Mouse (Mus musculus) mouse trophoblast stem cell (cell line): ENCODE results near the gene Fa2h.

Experiments used
- in situ Hi-C, 2 experiments: fragments of 300-500 bp; cut with MseI, MboI; formaldehyde crosslinking; loops; 2 replicates in 1 of 2; 3 replicates in 1 of 2; pipeline ENCODE4 v1.15.1; 2025

Fa2h gene

GRCm38 (mm10) chr8:111393391-111394363, at the start of gene Fa2h:
Gene Fa2h, minus strand, starts transcription at chr8:111393824.
- in situ Hi-C loops, result no loop called here

GRCm38 (mm10) chr8:111439189-111439588, 45.6 kb upstream of the Fa2h start:
- in situ Hi-C loops, result loop anchor here (5.0 kb wide), 1 partner anchor 97 kb away; no protein-coding TSS in a partner anchor

- in situ Hi-C loops, result loop anchor here (5.0 kb wide), 1 partner anchor 93 kb away; no protein-coding TSS in a partner anchor
Observed at GRCm38 (mm10) chr8:111435071-111435828, 41.6 kb upstream of the Fa2h start.

GRCm38 (mm10) chr8:111424646-111425045, 31.0 kb upstream of the Fa2h start:
- in situ Hi-C loops, result no loop called here

GRCm38 (mm10) chr8:111424181-111424580, 30.6 kb upstream of the Fa2h start:
- in situ Hi-C loops, result no loop called here

GRCm38 (mm10) chr8:111422614-111423013, 29.0 kb upstream of the Fa2h start:
- in situ Hi-C loops, result no loop called here

GRCm38 (mm10) chr8:111419171-111419570, 25.5 kb upstream of the Fa2h start:
- in situ Hi-C loops, result no loop called here

GRCm38 (mm10) chr8:111418601-111419000, 25.0 kb upstream of the Fa2h start:
- in situ Hi-C loops, result no loop called here

- in situ Hi-C loops, result no loop called here
Observed at GRCm38 (mm10) chr8:111417222-111417621, 23.6 kb upstream of the Fa2h start.

- in situ Hi-C loops, result no loop called here
Observed at GRCm38 (mm10) chr8:111403391-111403790, 9.8 kb upstream of the Fa2h start.

- in situ Hi-C loops, result no loop called here
Observed at GRCm38 (mm10) chr8:111391268-111391667, 2.4 kb downstream of the Fa2h start.

- in situ Hi-C loops, result no loop called here
Observed at GRCm38 (mm10) chr8:111390837-111391236, 2.8 kb downstream of the Fa2h start.

- in situ Hi-C loops, result no loop called here
Observed at GRCm38 (mm10) chr8:111389581-111389980, 4.0 kb downstream of the Fa2h start.

- in situ Hi-C loops, result no loop called here
Observed at GRCm38 (mm10) chr8:111385915-111386314, 7.7 kb downstream of the Fa2h start.

GRCm38 (mm10) chr8:111384628-111385027, 9.0 kb downstream of the Fa2h start:
- in situ Hi-C loops, result no loop called here

- in situ Hi-C loops, result no loop called here
Observed at GRCm38 (mm10) chr8:111375192-111375591, 18.4 kb downstream of the Fa2h start.

- in situ Hi-C loops, result no loop called here
Observed at GRCm38 (mm10) chr8:111369711-111370110, 23.9 kb downstream of the Fa2h start.

- in situ Hi-C loops, result no loop called here
Observed at GRCm38 (mm10) chr8:111367350-111367749, 26.3 kb downstream of the Fa2h start.

GRCm38 (mm10) chr8:111366610-111367234, 26.9 kb downstream of the Fa2h start:
- in situ Hi-C loops, result no loop called here

- in situ Hi-C loops, result no loop called here
Observed at GRCm38 (mm10) chr8:111363489-111363888, 30.1 kb downstream of the Fa2h start.

- in situ Hi-C loops, result no loop called here
Observed at GRCm38 (mm10) chr8:111360579-111361209, 32.9 kb downstream of the Fa2h start.
